Comparison of ENCODE assay signal across 9 mouse cellular contexts in genomic region chr4:32179707-32180241, GRCm38 (mm10). TPM values are rescaled to one million over a fixed set of nuclear protein-coding genes. Genes with fewer than 3 reads are reported as not detected.
DNase-seq lines count a peak whose midpoint lies in the region; ATAC-seq lines count a peak whose summit lies in the region.
"Had no signal": no experiment of that assay in that cellular context is flagged by ENCODE, and none has a peak within 500 bp of the region (broad histone marks: within the 10 kb centered on the region; RNA-seq: fewer than 3 reads in every experiment).

No protein-coding gene starts in this region.

- H3K27me3 ChIP-seq in liver, embryonic 15.5 days = no peaks in the 10 kb centered on the region
- no peaks in the 10 kb centered on the region for H3K27me3 ChIP-seq in embryonic facial prominence, embryonic 10.5 days (replicated peaks; ENCODE audit: low read depth, poor library complexity, severe bottlenecking)
- no peaks in the 10 kb centered on the region for H3K27me3 ChIP-seq in heart, embryonic 10.5 days (ENCODE audit: insufficient read depth, poor library complexity, severe bottlenecking)
- H3K27me3 ChIP-seq in neural tube, embryonic 14.5 days (ENCODE audit: control insufficient read depth, insufficient read depth, low read length) = no peaks in the 10 kb centered on the region
- H3K27me3 ChIP-seq: midbrain, embryonic 12.5 days had no signal

- no peaks in the 10 kb centered on the region for H3K36me3 ChIP-seq in liver, embryonic 15.5 days (replicated peaks)
- no peaks in the 10 kb centered on the region for H3K36me3 ChIP-seq in embryonic facial prominence, embryonic 10.5 days (replicated peaks)
- H3K36me3 ChIP-seq in heart, embryonic 10.5 days = no peaks in the 10 kb centered on the region
- no peaks in the 10 kb centered on the region for H3K36me3 ChIP-seq in neural tube, embryonic 14.5 days (ENCODE audit: control insufficient read depth, insufficient read depth, low read length)
- H3K36me3 ChIP-seq: midbrain, embryonic 12.5 days had no signal

- 0 out of 2 replicates have a peak overlapping the region, but pooled peaks have one; percentile 0 for H3K27ac ChIP-seq in liver, embryonic 15.5 days (replicated peaks)
- H3K27ac ChIP-seq in embryonic facial prominence, embryonic 10.5 days (replicated peaks) = peak overlapping the region; percentile 80
- H3K27ac ChIP-seq in heart, embryonic 10.5 days = peak overlapping the region; percentile 65
- no peak overlapping the region for H3K27ac ChIP-seq in neural tube, embryonic 14.5 days (ENCODE audit: low read depth, low read length)
- H3K27ac ChIP-seq: midbrain, embryonic 12.5 days had no signal

- no peak for DNase-seq in liver
- DNase-seq in embryonic facial prominence, embryonic 10.5 days (ENCODE audit: low spot score) = no peak
- DNase-seq in heart, embryonic 10.5 days (ENCODE audit: low spot score) = no peak
- DNase-seq in kidney, postnatal 14 days = peak; percentile 66
- DNase-seq in thymus, postnatal 25 days = no peak
- DNase-seq in cerebellum, postnatal 4 days (ENCODE audit: low spot score in 2 of 2) = no peak

- peaks cover 28% of the 10 kb centered on the region for H3K4me1 ChIP-seq in liver, embryonic 15.5 days (replicated peaks)
- H3K4me1 ChIP-seq in embryonic facial prominence, embryonic 10.5 days = peaks cover 52% of the 10 kb centered on the region
- peaks cover 35% of the 10 kb centered on the region for H3K4me1 ChIP-seq in heart, embryonic 10.5 days
- H3K4me1 ChIP-seq in neural tube, embryonic 14.5 days (ENCODE audit: control insufficient read depth, insufficient read depth, low read length) = no peaks in the 10 kb centered on the region

- H3K9me3 ChIP-seq in liver, embryonic 15.5 days (replicated peaks) = no peaks in the 10 kb centered on the region
- H3K9me3 ChIP-seq in embryonic facial prominence, embryonic 10.5 days = no peaks in the 10 kb centered on the region
- no peaks in the 10 kb centered on the region for H3K9me3 ChIP-seq in heart, embryonic 10.5 days
- no peaks in the 10 kb centered on the region for H3K9me3 ChIP-seq in neural tube, embryonic 14.5 days (ENCODE audit: control insufficient read depth, low read length)
- H3K9me3 ChIP-seq: midbrain, embryonic 12.5 days had no signal

- 61% methylated on average over 8 of the region's 8 CpGs for WGBS in liver, embryonic 15.5 days (ENCODE audit: insufficient replicate concordance)
- 50% methylated on average over 8 of the region's 8 CpGs for WGBS in embryonic facial prominence, embryonic 10.5 days
- 44% methylated on average over 8 of the region's 8 CpGs for WGBS in heart, embryonic 10.5 days
- WGBS in neural tube, embryonic 14.5 days = 65% methylated on average over 8 of the region's 8 CpGs

- no peak overlapping the region for H3K4me2 ChIP-seq in liver, embryonic 15.5 days
- no peak overlapping the region for H3K4me2 ChIP-seq in neural tube, embryonic 14.5 days (ENCODE audit: low read depth, low read length)
- H3K4me2 ChIP-seq: midbrain, embryonic 12.5 days had no signal

- ATAC-seq in liver, embryonic 15.5 days (ENCODE audit: insufficient read depth) = no peak
- ATAC-seq in neural tube, embryonic 14.5 days (ENCODE audit: low read depth) = peak; percentile 45; the same call in 1 of the 2 replicates

- no peak overlapping the region for H3K4me3 ChIP-seq in liver, embryonic 15.5 days (replicated peaks)
- no peak overlapping the region for H3K4me3 ChIP-seq in embryonic facial prominence, embryonic 10.5 days
- H3K4me3 ChIP-seq in heart, embryonic 10.5 days = no peak overlapping the region
- no peak overlapping the region for H3K4me3 ChIP-seq in neural tube, embryonic 14.5 days (ENCODE audit: low read depth, low read length)
- H3K4me3 ChIP-seq: midbrain, embryonic 12.5 days had no signal

- H3K9ac ChIP-seq in liver, embryonic 15.5 days = no peak overlapping the region
- H3K9ac ChIP-seq in neural tube, embryonic 14.5 days (replicated peaks; ENCODE audit: low read depth, low read length) = no peak overlapping the region
- H3K9ac ChIP-seq: midbrain, embryonic 12.5 days had no signal

RNA-seq across cellular contexts. Expression of gene Bach2, which starts 58.8 kb away (rescaled TPM):
- polyA plus RNA-seq in liver, embryonic 15.5 days (2015; fragmentation: Nextera tagmentation; extraction: Ambion mirVana) = 1.5 and 1.6 TPM in 2 replicates
- 12.2 and 12.4 TPM in 2 replicates for polyA plus RNA-seq in embryonic facial prominence, embryonic 10.5 days (2016; fragmentation: Nextera tagmentation; extraction: Ambion mirVana)
- polyA plus RNA-seq in heart, embryonic 10.5 days (2016; fragmentation: Nextera tagmentation; extraction: Ambion mirVana) = 7.7 and 8.8 TPM in 2 replicates
- 32.4 and 40.0 TPM in 2 replicates for polyA plus RNA-seq in neural tube, embryonic 14.5 days (2014; fragmentation: Nextera tagmentation; extraction: Ambion mirVana)
